Mouse (Mus musculus) thymus, adult 2 months (tissue): Measurements from ENCODE around the gene Gm49405.

Source experiments
- CTCF ChIP-seq: fragments of 200-500 bp; IDR thresholded peaks from 2 replicates; pipeline ENCODE4 v1.5.1; 2012; ENCODE audit warnings: mild to moderate bottlenecking, control low read depth, low read length, moderate library complexity, borderline replicate concordance; ENCODE audit not compliant: control insufficient read depth, poor library complexity, insufficient read depth; ENCODE audit errors: extremely low read depth
- POLR2A ChIP-seq: fragments of 200-500 bp; IDR thresholded peaks from 2 replicates; pipeline ENCODE4 v1.6.1; 2012; ENCODE audit warnings: mild to moderate bottlenecking, low read length, control low read depth, moderate library complexity; ENCODE audit not compliant: control insufficient read depth, poor library complexity, insufficient read depth; ENCODE audit errors: extremely low read depth

DNA sequence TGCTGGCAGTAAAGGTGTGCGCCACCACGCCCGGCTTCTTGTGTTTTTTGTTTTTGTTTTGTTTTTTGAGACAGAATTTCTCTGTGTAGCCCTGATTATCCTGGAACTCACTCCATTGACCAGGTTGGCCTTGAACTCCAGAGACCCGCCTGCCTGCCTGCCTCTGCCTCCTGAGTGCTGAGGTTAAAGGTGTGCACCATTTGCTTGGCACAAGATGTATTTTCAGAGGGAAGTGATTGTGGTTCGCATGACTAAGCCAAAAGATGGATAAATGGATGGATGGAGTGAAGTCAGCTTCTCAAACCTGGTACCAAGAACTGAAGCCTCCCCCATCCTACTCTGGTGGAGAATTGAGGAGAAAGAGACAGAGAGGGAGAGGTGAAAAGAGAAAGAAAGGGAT is 54.2 kb downstream of the Gm49405 start:
- TF ChIP-seq CTCF: no peak
- no peak for TF ChIP-seq POLR2A
